Mouse (Mus musculus) neural tube, postnatal 0 days (tissue): Measurements from ENCODE around the gene Unc5c. TPM values are rescaled to one million over a fixed set of nuclear protein-coding genes. Genes with fewer than 3 reads are reported as not detected.

Experiments used
- polyA plus RNA-seq: library from polyadenylated mRNA; unstranded; fragments of >200 nt; fragmentation: Nextera tagmentation; extraction: Ambion mirVana; gene quantifications from 2 replicates; pipeline ENCODE4 v1.2.1, GENCODE M21; 2015

Gene Unc5c
- 13.9 and 14.9 TPM in 2 replicates for polyA plus RNA-seq

DNA sequence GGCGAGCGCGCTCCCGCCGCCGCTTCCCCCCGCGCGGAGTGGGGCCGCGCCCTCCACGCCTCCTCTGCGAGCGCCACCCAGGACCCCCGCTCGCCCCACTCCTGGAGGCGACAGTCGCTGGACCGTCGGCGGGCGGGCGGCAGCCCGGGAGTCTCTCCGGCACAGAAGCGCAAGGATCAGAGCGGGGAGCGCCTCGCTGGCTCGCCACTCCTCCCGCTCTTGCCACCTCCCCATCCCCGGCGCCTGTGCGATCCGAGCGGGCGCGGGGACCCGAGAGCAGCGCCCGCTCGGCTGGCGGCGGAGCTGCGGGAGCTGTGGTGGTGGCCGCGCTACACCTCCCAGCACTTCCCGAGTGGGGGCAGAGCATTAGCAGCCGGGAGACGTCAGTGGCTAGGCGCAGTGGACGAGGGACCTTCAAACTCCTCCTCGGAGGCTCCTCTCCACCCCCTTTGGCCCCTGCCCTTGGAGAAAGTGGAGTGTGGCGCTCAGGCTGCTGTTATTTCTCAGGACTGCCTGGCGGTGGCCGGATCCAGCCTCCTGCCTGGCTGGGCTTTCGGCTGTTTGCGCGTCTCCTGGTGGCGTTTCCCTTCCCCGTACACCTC is at the start of gene Unc5c:
Gene Unc5c, plus strand, starts transcription at position 113 of the 602 bp plus-strand sequence.

